Mouse (Mus musculus) ES-E14 (cell line): ENCODE results near the gene Zfp408.

Experiments
- CHD2 ChIP-seq: IDR thresholded peaks from 2 replicates; pipeline ENCODE4 v1.6.1; 2014; ENCODE audit warnings: mild to moderate bottlenecking, low read depth, low read length, inconsistent platforms
- MAFK ChIP-seq: IDR thresholded peaks from 2 replicates; pipeline ENCODE4 v1.6.1; 2014; ENCODE audit warnings: mild to moderate bottlenecking, low read depth, low read length, inconsistent platforms; ENCODE audit not compliant: insufficient read depth

- TF ChIP-seq CHD2 (no peak), MAFK (no peak)
Observed at GRCm38 (mm10) chr2:91631826-91632225, 17.8 kb downstream of the Zfp408 start.
